Comparison of ENCODE assay signal across 8 mouse cellular contexts in the genomic region with DNA sequence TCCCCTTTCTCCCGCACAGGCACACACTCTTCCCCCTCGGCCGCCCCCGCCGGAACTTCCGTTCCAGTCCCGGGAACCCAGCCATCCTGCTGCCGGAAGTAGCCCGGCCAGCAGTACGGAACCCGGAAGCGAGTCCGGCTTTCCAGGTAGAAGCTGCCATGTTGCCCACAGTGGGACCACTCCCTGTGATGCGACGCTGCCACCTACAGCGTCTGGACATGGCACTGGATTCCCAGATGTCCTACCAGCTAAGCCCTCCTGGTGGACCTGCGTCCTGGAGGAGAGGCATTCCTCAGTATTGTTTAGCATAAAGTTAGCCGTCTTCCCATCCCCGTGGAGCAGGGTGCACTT. TPM values are rescaled to one million over a fixed set of nuclear protein-coding genes. Genes with fewer than 3 reads are reported as not detected.
DNase-seq lines count a peak whose midpoint lies in the region.

A gene (minus strand): TSS at position 71 of the 351 bp plus-strand sequence.

- peak; percentile 68 for DNase-seq in MEL-GATA-1-ER (ENCODE audit: extremely low read depth, low read depth)
- DNase-seq in cerebellum, adult 9-10 months, result peak; percentile 89
- peak; percentile 83 to 94 for DNase-seq in frontal cortex, adult 2 months (ENCODE audit: extremely low spot score in 1 of 2, low spot score in 1 of 2)
- DNase-seq in hindbrain, embryonic 10.5 days (ENCODE audit: low spot score), result peak; percentile 83
- peak; percentile 87 to 91 for DNase-seq in layer of hippocampus, postnatal 14 days (ENCODE audit: low spot score in 2 of 2)
- DNase-seq in lung, postnatal 10 days, result peak; percentile 94
- DNase-seq in ovary, postnatal 36 days (ENCODE audit: low spot score), result peak; percentile 87
- peak; percentile 78 for DNase-seq in thymus, postnatal 25 days

- H3K27ac ChIP-seq in hindbrain, embryonic 10.5 days, result peak within 1 kb of the TSS; percentile 92

- peaks cover 44% of the 10 kb centered on the region for H3K4me1 ChIP-seq in hindbrain, embryonic 10.5 days (replicated peaks)

- WGBS in hindbrain, embryonic 10.5 days, result 1% methylated on average over 19 of the region's 19 CpGs

- H3K27me3 ChIP-seq in hindbrain, embryonic 10.5 days (ENCODE audit: insufficient read depth, poor library complexity, severe bottlenecking), result no peaks in the 10 kb centered on the region

- peak within 1 kb of the TSS; percentile 93 for H3K4me3 ChIP-seq in hindbrain, embryonic 10.5 days

- no peaks in the 10 kb centered on the region for H3K9me3 ChIP-seq in hindbrain, embryonic 10.5 days

- H3K36me3 ChIP-seq in hindbrain, embryonic 10.5 days, result peaks cover 74% of the 10 kb centered on the region

RNA-seq across cellular contexts. Expression of the gene that starts here (rescaled TPM):
- polyA plus RNA-seq in frontal cortex, adult 2 months (2012; rRNA removed), result 108 and 117 TPM in 2 replicates
- 213 and 223 TPM in 2 replicates for polyA plus RNA-seq in hindbrain, embryonic 10.5 days (2016; fragmentation: Nextera tagmentation; extraction: Ambion mirVana)
- total RNA-seq in layer of hippocampus, postnatal 14 days (2021), result 100 to 1,000 TPM; 107 to 111 TPM

Comparison
In these comparisons a context has a peak if more than half of its experiments do, and no peak if none do; other contexts are left out.
1. Peak in every context shown above with its lines: DNase-seq, H3K4me3 ChIP-seq and H3K27ac ChIP-seq.